Mouse (Mus musculus) cerebellum, adult (tissue): Measurements from ENCODE around the gene Tat.

Experiments
- ATAC-seq: cut with Nextera tagmentation; 2 replicates; pipeline ENCODE4 v1.9.2; 2017; ENCODE audit warnings: mild to moderate bottlenecking, moderate library complexity, mixed read lengths; ENCODE audit not compliant: insufficient number of reproducible peaks, low FRiP score, low TSS enrichment

Gene Tat

GRCm38 (mm10) chr8:110039216-110039615 is 49.0 kb downstream of the Tat start:
- ATAC-seq = no peak

- ATAC-seq = no peak
Measured at GRCm38 (mm10) chr8:110039659-110040058, 49.4 kb downstream of the Tat start, which contains the start of gene Chst4. TSS of gene Chst4 (minus strand) at chr8:110039740.

- no peak for ATAC-seq
Measured at GRCm38 (mm10) chr8:110040509-110040908, 50.3 kb downstream of the Tat start.
